Mouse (Mus musculus) kidney, adult 11 months (tissue): ENCODE data around the gene Fam171b.

Experiments
- DNase-seq: peaks from one replicate; pipeline ENCODE4 v3.0.0; 2022

Fam171b gene

DNA sequence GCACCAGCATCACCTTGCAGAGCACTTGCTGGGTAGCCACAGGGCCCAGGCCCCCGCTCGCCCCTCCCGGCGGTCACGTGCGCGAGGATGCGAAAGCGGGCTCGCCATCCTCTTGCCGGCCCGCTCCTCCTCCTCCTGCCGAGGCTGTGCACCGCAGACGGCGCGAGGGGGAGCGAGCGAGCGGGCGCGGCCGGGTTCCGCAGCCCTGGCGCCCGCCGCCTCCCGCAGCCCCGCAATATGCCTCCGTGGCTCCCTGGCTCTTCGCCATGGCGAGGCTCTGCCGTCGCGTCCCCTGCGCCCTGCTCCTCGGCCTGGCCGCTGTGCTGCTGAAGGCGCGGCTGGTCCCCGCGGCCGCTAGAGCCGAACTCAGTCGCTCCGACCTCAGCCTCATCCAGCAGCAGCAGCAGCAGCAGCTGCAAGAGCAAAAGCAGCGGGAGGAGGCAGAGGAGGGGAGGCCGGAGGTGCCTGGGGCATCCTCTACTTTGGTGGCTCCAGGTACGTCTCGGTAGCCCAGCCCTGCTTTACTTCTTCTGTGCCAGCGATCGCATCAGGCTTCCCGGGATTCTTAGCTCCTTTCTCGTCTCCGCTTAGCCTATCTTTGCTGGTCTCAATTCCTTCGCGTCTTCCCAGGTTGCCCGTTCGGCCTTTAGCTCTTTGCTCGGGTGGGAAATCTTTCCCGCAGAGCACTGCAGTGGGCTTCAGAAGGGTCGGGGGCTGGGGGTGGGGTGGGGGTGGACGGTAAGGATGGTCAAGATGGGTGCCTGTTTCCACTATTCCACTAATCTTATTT is at the start of gene Fam171b:
Gene Fam171b (plus strand): TSS at position 154 of the 790 bp plus-strand sequence.
- DNase-seq: peak; percentile 20

DNA sequence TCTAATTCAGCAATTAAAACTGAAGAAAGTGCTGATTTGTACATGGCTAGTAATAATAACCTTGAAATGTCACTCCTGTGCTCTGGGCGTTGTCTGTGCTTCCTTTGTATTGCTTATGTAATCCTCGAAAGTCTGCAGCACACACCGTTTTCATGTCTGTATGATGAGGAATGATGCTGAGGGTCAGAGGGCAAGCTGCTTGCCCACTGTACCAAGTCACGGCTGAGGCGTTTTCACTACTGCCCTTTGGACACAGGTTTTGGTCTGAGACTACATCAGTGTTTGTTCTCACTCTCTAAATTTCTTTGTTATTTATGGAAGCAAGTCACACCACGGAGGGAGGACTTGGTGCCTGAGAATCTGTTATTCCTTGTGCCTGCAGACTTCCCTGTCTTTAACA is 46.4 kb upstream of the Fam171b start:
- peak; percentile 55 for DNase-seq

DNA sequence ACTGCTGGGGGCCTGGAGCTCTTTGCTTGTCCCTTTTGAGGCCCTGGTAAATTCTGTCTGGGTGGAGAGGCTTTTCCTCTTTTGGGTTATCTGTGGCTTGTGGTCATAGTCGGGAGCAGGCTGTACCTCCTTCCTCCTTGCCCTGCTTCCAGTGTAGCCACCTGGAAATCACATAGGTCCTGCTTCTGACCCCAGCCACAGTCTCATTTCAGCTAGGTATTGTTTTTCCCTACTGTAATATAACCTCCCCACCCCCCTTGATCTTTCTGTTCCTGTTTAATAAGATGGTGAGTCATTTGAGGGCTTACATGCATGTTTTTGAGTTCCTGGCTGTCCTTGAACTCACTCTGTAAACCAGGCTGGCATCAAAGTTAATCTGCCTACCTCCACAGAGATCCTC is 45.6 kb upstream of the Fam171b start:
- no peak for DNase-seq

DNA sequence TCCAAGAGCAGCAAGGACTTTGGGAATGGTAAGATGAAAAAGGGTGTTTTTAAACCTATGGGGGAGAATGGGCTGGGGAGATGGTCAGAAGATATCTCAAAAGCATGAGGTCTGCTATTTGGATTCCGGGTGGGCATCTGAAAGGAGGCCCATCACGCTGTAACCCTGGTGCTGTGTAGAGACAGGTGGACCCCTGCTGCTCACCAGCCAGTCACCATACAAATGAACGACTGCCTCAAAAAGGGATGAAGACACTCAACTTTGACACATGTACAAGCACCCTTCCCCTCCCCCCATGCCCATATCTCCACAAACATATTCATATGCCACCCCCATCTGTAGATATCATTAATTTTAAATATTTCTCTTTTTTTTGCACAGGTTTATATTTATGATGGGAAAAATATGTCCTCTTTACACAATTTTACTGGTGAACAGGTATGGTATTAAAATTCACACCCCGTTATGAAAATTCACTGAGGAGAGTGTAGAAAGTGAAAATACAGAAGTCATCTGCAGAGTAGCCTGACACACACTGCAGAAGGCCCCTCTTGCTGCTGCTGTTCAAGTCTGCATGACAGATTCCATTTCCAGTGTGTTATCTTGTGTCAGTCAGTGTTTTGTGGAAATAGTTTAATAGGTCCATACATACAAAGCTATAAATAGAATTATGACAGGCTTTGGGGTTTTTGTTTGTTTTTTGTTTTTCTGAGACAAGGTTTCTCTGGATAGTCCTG is 44.0 kb upstream of the Fam171b start:
- DNase-seq: no peak

DNA sequence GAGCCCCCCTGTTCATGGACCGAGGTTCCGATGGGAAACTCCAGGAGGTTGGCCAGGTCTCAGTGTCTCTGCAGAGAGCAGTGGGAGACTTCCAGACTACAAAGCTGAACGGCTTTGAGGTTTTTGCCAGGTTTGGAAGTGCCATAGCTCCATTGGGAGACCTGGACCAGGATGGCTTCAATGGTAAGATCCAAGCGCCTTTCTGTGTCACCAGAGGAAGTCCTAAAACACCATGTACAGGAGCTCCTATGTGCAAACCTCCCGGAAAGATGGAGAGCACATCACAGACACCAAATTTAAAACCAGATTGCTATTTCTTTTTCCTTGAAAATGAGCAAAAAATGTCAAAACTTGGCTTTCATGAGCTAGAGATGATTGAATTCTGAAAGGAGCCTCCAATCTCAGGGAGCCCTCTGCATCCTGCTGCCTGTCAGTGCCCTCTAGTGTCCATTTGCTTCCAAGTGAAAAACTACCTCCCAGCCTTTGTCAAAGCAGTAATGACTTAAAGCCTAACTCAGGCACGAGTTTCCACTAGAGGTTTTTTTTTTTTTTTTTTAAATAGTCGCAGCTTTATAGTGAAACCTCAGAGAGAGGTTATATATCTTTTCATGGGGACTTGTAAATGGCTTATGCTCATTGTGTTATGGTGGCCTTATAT is 41.2 kb upstream of the Fam171b start:
- DNase-seq: peak; percentile 41

DNA sequence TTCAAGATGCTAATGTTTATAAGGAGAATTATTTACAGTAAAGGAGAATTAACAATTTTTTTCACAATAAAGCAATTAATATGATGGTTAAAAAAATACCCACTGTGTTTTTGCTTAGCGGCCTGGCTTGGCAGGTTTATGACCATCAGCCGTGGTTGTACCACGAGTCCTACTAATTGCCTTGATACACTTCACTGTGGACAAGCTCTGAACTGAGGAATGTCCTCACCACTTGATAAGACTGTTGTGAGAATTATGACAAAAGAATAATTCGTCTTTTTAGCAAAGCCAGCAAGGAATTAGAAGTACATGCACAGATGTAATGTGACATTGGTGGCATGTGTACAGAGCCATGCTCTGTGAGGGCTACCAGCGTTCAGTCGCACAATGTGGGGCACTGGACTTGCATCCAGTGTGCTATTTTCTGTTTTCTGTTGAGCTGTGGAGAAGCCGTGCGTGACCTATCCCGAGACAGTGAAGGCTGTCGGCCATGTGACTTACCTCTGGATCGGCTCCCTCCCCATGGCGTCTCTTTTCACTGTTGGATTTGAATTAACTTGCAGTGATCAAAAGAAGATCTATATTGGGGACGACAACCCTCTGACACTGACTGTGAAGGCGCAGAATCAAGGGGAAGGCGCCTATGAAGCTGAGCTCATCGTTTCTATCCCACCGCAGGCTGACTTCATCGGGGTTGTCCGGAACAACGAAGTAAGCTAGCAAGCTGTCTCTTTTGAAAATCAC is 20.9 kb upstream of the Fam171b start:
- no peak for DNase-seq

DNA sequence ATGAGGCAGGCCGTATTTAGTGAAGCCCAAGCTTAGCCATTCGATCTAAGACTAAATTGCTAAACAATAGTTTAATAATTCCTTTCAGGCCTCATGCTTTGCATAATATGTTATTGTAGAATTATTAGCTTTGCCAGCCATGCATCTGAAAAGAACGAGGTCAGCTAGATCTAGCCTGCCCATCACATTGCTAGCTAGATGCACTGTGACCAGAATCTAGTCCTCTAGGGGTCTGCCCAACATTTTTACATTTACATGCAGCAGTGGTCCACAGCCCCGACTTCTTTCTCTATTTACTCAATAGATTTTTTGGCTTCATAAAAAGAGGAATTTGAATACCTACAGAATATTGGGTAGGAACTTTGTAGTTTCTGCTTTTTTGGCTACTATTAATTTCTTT is 20.3 kb upstream of the Fam171b start:
- no peak for DNase-seq

DNA sequence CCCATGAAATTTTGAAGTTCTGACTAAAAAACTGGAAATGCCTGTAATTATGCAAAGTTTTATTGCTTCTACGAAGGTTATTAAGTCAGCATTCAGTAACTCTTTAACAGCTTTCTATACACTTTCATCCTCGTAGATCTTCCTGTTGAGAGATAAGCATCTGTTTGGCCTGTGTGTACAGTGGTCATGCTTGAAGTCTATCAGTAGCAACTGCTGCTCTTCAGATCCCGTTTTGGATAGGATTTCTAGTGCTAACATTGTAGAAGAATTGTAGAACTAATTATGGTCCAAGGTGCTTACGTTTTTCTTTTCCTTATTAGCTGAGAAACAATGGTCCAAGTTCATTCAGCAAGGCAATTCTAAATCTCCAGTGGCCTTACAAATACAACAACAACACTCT is 16.7 kb upstream of the Fam171b start:
- DNase-seq: no peak

DNA sequence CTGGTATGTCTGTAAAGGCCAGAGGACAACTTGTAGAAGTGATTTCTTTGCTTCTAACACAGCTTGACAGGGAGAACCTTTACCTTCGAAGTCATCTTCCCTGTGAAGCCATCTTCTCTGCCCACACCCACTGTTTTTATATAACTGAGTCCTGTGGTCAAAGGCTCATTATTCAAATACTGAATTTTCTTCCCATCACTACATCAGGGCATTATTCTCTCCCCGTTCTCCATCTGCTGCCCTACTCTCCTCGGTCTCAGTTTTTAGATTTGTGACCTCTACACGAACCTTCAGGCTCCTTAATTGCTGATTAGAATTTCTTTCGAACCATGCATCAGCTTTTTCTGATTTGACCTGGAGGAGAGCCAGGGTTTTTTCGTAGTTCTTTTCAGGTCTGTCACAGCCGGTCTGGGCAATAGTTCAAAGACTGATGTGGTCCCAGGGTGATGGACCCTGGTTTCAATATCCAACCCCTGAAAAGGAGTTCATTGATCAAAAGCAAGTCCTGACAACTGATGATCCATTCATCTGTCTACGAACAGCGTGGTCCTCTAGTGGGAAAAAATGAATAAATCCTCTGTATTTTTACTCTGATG is 14.4 kb upstream of the Fam171b start:
- DNase-seq: no peak

DNA sequence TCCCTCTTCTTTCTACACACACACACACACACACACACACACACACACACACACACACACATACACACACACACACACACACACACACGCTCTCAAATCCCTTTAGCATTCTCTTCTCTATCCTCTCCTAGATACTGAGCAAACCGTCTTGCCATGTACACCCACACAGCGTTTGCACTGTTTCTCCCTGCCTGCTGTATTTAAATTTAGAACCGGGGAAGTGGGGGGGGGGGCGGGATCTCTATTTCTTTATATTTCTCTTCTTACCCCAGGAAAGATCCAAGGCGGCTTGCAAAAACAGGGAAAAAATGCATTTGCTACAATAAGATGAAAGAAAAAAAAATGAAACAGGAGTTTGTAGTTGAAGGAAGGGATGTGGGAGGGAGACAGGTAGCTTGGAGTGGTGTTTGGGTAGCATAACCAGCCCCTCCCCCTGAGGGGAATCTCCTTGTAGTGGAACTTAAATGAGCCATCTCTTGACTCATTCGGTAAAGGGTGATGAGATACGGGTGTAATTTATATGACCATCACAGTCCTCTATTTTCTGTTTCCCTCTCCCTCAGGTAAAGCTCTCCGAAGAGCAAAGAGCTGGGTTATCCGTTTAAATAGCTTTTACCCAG is 947 bp downstream of the Fam171b start:
- DNase-seq: no peak

DNA sequence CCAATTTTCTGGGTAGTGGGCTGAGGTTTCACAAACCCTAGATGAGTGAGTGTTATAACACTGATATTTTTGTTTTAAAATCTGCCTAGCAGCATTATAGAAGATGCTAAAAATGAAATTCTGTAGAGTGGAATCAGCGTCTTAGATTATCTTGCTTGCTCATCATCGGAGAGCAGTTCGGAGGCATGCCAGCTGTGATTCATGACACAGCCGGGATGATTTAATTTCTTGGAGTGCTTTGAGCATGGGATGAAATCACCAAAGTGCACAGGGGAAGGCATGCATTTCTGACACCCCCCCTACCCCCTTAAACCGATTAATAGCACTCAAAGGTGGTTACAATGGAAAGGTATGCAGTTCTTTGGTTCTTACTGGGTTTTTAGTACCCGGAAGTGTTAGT is 1.6 kb downstream of the Fam171b start:
- DNase-seq: no peak

DNA sequence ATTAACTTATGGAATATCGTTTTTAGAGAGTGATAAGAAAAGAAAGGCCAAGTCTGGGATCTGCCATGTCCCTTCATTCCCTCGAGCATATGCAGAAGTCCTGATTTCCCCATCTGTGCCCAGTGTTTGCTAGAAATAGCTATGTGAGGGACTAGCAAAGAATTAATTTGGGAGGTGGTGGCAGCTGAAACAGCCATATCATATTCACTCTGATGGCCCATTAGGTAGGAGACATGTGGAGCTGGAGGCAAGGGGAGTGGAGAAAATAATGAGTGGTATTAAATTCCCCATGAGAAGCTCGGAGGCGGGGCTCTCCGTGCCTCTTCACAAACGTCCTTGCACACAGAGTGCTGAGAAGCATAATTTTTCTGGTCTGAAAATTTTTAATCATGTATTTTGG is 3.7 kb downstream of the Fam171b start:
- no peak for DNase-seq

DNA sequence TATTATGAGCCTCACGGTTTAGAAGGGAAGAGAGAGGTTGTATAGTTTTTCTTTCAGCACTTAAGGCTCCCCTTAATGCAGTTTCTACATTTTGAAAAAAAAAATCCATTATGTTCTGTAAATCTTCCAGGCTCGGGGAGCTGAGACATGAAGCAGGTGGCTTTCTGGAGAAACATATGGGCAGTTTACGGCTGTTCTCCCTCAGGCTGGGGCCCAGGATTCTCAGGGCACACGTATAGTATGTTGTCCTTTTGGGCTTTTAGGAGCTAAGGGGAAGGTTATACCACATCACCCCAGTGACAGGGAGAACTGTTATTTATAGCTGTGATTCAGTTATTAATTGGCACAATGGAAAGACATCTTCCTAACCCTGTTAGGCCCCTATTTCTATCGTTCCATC is 12.7 kb downstream of the Fam171b start:
- DNase-seq: no peak

DNA sequence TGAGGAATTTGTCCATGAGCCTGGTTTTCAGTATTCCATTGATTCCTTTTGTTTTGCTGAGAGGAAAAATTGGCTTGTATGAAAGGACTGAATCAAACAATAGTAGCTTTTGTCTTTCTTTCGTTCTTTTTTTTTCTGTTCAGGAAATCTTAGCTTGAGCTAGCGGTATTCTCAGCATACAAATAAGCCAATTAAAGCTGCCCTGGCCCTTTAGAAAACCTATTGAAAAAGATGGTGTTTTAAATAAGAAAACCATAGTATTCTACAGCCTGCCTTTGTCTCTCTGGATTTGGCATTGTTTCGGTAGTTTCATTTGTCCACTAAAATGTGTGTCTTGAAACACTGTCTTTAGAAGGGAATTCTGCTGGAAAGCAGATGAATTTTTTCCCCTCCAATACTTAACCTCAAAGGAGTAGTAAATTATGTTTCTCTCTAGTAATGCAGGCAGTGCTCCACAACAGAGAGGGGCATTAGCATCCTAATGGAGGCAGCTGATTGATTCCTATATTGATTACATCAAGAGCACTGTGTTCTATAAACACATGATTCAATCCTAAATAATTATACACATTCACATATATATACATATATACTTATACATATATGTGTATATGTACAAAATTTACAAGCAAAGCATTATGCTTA is 16.6 kb downstream of the Fam171b start:
- DNase-seq: no peak

DNA sequence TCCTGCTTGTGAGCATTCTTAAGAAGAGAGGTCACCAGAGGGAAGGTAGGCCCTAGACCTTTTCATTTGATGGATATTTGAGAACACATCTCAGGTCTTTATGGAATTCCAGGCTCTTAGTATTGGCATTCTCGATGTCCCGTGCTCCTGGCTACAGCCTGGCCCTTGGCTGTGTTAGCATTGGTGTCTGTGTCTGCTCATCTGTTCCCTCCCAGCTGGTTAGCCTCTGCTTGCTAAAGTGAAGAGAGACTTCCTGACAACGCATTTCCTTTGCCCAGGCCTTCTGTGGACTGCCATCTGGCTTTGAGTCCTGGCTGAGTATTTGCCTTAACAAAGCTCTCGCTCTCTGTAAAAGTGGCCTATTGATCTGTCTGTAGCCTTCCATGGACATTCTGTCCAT is 20.5 kb downstream of the Fam171b start:
- no peak for DNase-seq

DNA sequence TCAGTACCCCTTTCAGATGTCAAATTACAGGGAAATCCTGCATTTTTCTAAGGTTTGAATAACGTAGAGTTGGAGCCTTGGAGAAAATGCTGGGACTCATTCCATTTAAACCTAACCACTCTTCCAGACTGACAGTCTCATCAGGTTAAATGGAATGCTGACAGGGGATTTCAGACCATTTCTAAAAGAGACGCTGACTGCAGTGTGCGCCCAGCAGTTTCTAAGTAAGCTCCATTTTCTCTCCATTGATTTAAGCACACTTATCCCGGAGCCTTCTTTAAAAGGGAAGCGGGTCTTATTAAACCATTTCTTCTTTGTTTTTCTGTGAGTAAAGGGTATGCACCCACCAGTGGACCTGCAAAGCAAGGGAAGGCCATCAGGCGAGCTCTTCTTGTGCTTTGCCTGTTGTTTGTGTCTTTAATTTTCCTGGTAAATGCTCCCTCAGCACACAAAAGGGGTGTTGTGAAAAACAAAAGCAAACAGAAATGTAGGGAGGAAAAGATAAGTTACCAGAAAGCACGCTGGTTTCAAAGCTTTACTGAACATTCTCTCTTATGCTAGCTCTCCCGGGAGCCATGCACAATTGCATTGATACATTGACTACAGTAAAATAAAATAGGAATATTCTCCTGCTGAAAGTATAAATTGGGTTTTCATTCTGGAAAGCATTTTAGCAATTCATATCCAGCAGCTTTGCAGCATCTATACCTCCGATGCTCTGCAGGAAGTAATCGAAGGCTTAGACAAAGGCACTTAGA is 23.1 kb downstream of the Fam171b start:
- DNase-seq: no peak

DNA sequence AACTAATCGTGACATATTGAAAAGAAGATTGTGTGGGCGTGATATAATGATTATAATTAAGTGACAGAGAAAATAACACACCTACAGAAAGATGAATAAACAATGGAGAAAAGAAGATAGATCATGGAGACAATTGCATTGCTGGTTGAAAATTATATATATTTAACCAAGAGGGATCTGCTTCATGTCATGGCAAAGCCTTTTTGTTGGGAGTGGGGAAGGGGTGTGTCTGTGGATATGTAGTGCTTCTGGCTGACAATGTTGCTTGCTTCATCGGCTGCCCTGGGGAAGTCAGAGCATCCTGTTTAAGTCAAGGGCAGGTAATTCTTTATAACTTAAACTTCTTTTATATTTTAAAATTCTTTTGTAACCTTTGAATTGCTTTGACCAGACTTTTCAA is 36.1 kb downstream of the Fam171b start:
- no peak for DNase-seq

DNA sequence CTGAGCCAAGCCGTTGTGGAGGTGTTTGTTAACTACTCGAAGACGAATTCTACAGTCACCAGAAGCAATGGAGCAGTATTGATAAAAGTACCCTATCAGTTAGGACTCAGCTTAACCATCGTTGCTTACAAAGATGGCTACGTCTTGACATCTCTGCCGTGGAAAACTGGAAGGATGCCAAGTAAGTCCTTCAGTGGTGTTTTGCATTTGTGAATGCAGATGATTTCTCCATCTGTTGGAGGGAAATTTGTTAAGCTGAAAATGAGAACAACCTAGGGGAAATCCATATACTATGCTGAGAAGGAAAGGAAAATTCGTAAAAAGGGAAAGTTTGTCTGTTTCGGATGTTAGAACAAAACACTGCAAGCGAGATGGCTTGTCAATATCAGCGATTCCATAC is 41.0 kb downstream of the Fam171b start:
- DNase-seq: no peak

DNA sequence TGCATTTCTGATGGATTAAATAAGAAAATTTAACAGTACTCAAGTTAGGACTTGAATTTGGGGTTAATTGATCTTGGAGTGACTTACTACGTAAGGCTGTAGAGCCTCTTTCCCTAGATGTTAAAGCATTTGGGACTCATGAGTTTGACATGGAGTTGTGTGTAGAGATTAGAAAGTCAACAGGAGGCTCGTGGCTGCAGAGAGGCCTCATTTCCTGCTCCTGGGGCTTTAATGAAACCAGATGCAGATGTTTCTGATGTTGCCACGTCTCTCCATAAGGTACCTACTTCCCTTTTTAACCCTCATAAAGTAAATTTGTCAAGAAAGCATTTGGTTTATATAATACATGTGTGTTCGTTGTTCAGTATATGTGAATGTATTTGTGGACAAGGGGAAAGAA is 43.8 kb downstream of the Fam171b start:
- DNase-seq: no peak

DNA sequence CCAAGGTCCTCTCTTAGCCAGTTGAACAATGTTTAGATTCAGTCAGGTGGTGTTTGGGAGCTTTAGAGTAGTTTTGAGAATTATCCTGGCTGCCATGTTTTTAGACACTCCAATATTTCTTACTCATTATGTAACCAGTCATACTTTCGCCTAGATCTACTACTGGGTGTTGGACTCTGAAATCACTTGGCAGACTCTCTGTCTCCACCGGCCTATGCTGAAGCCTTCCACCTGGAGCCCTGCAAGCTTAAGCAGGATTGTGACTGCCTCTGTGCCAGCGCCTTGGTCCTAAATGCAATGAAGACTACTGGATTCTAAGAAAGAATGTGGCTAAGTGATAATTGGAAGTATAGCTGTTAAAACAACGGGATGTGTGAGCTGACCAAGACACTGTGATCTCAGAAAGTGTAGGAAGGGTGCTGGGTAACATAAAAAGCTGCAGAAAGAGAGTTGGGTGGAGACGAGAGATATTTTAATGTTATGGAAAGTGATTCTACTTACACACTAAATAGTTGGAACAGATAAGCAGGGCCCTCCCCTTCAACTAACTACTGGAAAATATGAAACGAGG is 71.5 kb downstream of the Fam171b start:
- peak; percentile 10 for DNase-seq

DNA sequence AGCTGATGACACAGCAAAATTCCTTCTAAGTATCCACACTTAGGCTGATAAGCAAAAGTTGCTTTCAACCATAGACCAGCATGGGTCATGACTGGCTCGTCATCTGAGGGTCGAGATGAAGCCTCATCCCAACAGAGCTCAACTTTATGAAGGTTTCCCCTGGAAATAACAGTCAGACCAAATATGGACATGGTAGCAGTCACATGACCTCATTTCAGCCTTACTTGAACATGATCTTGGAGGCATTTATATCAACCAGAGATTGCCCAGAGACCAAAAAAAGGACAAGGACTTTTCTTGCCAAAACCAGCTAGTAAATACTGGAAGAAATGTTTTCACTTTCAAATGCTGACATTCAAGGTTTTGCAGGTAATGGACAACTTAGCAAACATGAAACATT is 81.3 kb downstream of the Fam171b start:
- no peak for DNase-seq
